Mouse (Mus musculus) kidney, embryonic 16.5 days (tissue): ENCODE results near the gene Selenbp1. TPM values are rescaled to one million over a fixed set of nuclear protein-coding genes. Genes with fewer than 3 reads are reported as not detected.

ENCODE experiments used
- ATAC-seq: fragments of 200-750 bp; cut with Nextera tagmentation; 2 replicates; pipeline ENCODE4 v1.8.0; 2017; ENCODE audit warnings: moderate TSS enrichment; ENCODE audit not compliant: low FRiP score, low TSS enrichment
- H3K27ac ChIP-seq: fragments of 300-500 bp; sonication (generic); 2 replicates; pipeline ENCODE4 v1.5.1; 2014; ENCODE audit warnings: low read length
- H3K27me3 ChIP-seq: fragments of 300-500 bp; sonication (generic); 2 replicates; pipeline ENCODE4 v1.6.1; 2014; ENCODE audit warnings: low read length, control low read depth, mixed read lengths; ENCODE audit not compliant: insufficient read depth
- H3K36me3 ChIP-seq: fragments of 300-500 bp; sonication (generic); 2 replicates; pipeline ENCODE4 v1.6.1; 2014; ENCODE audit warnings: low read length, control low read depth, mixed read lengths; ENCODE audit not compliant: insufficient read depth
- H3K4me1 ChIP-seq: fragments of 300-500 bp; sonication (generic); 2 replicates; pipeline ENCODE4 v1.6.1; 2014; ENCODE audit warnings: low read length, control low read depth, mixed read lengths; ENCODE audit not compliant: insufficient read depth
- H3K4me2 ChIP-seq: fragments of 300-500 bp; sonication (generic); replicated peaks from 2 replicates; pipeline ENCODE4 v1.6.1; 2014; ENCODE audit warnings: low read depth, low read length
- H3K4me3 ChIP-seq: fragments of 300-500 bp; sonication (generic); 2 replicates; pipeline ENCODE4 v1.5.1; 2014; ENCODE audit warnings: mild to moderate bottlenecking, low read length
- H3K9ac ChIP-seq: fragments of 300-500 bp; sonication (generic); replicated peaks from 2 replicates; pipeline ENCODE4 v1.6.1; 2014; ENCODE audit warnings: low read length
- H3K9me3 ChIP-seq: fragments of 300-500 bp; sonication (generic); 2 replicates; pipeline ENCODE4 v1.6.1; 2016; ENCODE audit warnings: low read length, control low read depth
- WGBS: fragments of 180-500 bp; shearing (Covaris S2); extraction: QIAGEN DNeasy Blood & Tissue Kit; methylation state at CpG from one replicate; pipeline ENCODE4 v1.1.7; 2014; 5-methylcytosine and 5-hydroxymethylcytosine counted together
- polyA plus RNA-seq: library from polyadenylated mRNA; unstranded; fragments of >200 nt; fragmentation: Nextera tagmentation; extraction: Ambion mirVana; gene quantifications from 2 replicates; pipeline ENCODE4 v1.2.1, GENCODE M21; 2015

Selenbp1 gene
- polyA plus RNA-seq, 1 experiment from 2014 or later, result 105 TPM

DNA sequence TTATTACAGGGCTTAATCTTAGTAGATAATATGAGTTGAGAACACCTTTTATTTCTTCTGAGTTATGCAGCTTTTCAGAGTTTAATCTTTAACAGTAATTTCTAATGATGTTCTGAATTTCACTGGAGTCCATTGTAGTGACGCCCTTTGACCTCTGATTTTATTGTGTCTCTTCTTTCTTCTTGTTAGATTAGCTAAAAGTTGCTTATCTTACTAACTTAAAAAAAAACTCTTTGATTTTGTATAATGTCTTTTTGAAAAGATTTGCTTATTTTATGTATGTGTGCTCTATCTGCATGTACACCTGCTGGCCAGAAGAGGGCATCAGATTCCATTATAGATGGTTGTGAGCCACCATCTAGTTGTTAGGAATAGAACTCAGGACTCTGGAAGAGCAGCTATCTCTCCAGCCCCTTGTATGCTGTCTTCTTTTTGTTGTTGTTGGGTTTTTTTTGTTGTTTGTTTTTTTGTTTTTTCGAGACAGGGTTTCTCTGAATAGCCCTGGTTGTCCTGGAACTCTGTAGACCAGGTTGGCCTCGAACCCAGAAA lies 15.3 kb downstream of the Selenbp1 start:
- ATAC-seq, result no peak
- Histone ChIP-seq H3K36me3 (no peaks in the 10 kb centered on the region), H3K9ac (no peak overlapping the region), H3K27me3 (no peaks in the 10 kb centered on the region), H3K4me3 (no peak overlapping the region), H3K27ac (no peak overlapping the region), H3K4me2 (no peak overlapping the region), H3K9me3 (no peaks in the 10 kb centered on the region), H3K4me1 (peaks cover 10% of the 10 kb centered on the region)
- WGBS, result 78% methylated on average over 3 of the region's 3 CpGs

DNA sequence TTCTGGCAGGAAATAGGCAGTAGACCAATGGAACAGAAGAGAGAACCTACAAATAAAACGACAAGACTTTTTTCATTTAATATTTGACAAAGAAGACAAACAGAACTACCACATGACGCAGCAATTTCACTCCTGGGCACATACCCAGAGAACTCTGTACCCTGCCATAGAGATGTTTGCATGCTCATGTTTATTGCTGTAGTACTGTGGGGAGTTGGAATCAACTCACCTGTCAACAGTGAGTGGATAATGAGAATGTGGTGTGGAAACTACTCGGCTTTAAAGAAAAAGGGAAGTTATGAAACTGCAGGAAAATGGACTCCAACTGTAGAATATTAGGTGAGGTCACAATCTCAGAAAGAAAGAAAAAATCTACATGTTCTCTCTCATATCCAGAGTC lies 16.8 kb downstream of the Selenbp1 start:
- no peak overlapping the region for H3K9ac ChIP-seq
- 80% methylated on average over 3 of the region's 3 CpGs for WGBS
- H3K9me3 ChIP-seq, result no peaks in the 10 kb centered on the region
- no peak overlapping the region for H3K4me3 ChIP-seq
- H3K4me1 ChIP-seq, result peaks cover 14% of the 10 kb centered on the region
- no peak for ATAC-seq
- no peaks in the 10 kb centered on the region for H3K27me3 ChIP-seq
- H3K27ac ChIP-seq, result no peak overlapping the region
- no peak overlapping the region for H3K4me2 ChIP-seq
- no peaks in the 10 kb centered on the region for H3K36me3 ChIP-seq

DNA sequence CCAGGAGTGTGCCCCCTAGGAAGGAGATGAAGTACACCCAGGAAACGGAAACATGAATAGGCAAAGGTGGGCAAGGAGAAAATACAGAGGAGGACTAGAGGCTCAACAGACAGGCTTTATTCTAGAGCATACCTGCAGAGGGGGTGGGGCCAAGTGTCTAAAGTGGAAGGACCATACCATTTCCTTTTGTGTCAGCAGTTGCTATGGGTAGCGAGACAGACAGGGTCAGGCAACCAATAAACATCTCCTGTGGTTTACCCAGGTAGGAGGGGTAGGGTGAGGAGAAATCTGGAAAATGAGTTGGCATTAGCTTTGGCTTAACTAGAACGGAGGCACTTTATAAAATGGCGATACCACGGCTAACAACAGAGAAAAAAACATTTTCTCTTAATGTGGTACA lies 19.9 kb downstream of the Selenbp1 start:
- 65% methylated on average over 5 of the region's 5 CpGs for WGBS
- H3K27me3 ChIP-seq, result no peaks in the 10 kb centered on the region
- H3K4me3 ChIP-seq, result peak overlapping the region; percentile 93
- H3K27ac ChIP-seq, result peak overlapping the region; percentile 95; the same call in 1 of the 2 replicates
- no peaks in the 10 kb centered on the region for H3K9me3 ChIP-seq
- peaks cover 24% of the 10 kb centered on the region for H3K36me3 ChIP-seq
- peaks cover 23% of the 10 kb centered on the region for H3K4me1 ChIP-seq
- peak overlapping the region; percentile 67 for H3K4me2 ChIP-seq
- peak overlapping the region; percentile 31; the same call in 1 of the 2 replicates for H3K9ac ChIP-seq
- ATAC-seq, result peak; percentile 52; the same call in 1 of the 2 replicates

DNA sequence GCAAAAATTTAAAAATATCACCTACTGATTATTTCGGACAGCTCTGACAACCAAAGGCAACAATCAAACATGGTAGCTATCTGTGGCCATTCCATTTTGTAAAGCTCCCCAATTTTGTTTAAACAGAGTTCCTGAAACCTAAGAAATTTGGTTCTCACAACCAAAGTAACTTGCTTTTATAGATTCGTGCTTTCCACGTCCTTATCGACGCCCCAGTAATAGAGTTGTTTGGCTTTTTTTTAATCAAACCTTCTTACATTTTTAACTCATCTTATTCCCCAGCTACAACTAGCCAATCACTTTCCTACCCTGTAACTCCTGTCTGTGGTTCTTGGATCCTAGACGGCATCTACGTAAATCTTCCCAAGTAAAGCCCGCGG lies 20.5 kb downstream of the Selenbp1 start:
- ATAC-seq, result no peak
- Histone ChIP-seq H3K27me3 (no peaks in the 10 kb centered on the region), H3K9me3 (no peaks in the 10 kb centered on the region), H3K9ac (peak overlapping the region; percentile 94), H3K4me3 (peak overlapping the region; percentile 93), H3K36me3 (peaks cover 30% of the 10 kb centered on the region), H3K4me1 (peaks cover 23% of the 10 kb centered on the region), H3K4me2 (peak overlapping the region; percentile 67), H3K27ac (peak overlapping the region; percentile 95)
- WGBS, result 10% methylated on average over 9 of the region's 9 CpGs

DNA sequence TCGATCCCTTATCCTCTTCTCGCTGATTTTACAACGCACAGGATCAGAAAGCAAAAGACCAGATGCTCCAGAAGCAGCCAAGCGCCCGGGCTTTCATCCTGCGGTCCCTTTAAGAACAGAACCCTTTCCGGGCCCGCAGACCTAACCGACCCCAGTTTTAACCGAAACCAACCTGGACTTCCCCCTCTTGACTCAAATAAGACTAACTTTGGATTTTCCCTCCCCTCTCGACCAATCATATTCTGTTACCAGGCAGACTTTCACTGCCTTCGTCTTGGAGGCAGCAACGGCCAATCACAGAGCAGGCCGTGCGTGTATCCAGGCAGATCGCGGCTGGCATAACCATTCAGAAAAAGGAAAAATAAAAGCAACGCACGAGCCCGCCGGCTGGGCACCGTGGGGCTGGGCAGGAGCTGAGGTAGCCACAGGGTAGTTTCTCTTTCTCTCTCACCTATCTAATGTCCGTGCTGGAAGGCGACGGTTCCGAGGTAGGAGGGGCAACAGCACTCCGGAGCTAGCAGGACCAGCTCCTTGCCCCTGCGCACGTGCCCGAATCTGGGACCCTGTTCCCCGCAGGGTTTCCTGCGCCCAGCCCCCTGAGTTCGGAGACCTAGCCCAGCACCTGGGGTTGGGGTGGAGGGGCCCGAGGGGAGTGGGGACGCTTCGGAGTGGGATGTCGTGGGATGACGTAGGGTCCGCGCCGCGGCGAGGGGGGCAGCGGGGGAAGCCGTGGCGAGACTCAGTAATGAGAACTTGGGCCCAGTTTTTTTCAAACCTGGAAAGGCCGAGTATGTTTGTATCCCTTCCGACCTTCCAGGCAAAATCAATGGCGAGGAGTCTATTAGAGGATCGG lies 21.1 kb downstream of the Selenbp1 start, which contains the start of gene Rfx5:
Rfx5 (plus strand) TSS at position 312 of the 853 bp plus-strand sequence.
- Histone ChIP-seq H3K4me3 (peak within 1 kb of the TSS; percentile 93), H3K4me1 (peaks cover 23% of the 10 kb centered on the region), H3K9me3 (no peaks in the 10 kb centered on the region), H3K4me2 (peak within 1 kb of the TSS; percentile 67), H3K27me3 (no peaks in the 10 kb centered on the region), H3K36me3 (peaks cover 36% of the 10 kb centered on the region), H3K9ac (peak within 1 kb of the TSS; percentile 94), H3K27ac (peak within 1 kb of the TSS; percentile 95)
- under 1% methylated on average over 50 of the region's 50 CpGs for WGBS
- peak; percentile 98 for ATAC-seq

DNA sequence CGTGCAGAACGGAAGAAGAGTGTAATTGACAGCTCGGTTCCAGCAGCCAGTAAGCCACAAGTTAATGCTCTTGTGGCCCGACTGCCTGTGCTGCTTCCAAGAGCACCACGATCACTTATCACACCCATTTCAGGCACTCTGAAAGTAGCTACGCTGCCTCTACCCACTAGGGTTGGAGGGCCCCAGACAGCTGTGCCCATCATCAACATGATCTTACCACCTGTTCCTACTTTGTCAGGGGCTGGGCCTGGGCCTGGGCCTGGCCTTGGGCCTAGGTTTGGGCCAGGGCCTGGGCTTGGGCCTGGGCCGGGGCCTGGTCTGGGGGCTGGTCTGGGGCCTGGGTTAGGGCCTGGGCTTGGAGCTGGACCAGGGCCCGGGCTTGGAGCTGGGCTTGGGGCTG lies 25.4 kb downstream of the Selenbp1 start:
- no peaks in the 10 kb centered on the region for H3K27me3 ChIP-seq
- H3K27ac ChIP-seq, result no peak overlapping the region
- 89% methylated on average over 8 of the region's 8 CpGs for WGBS
- H3K9me3 ChIP-seq, result no peaks in the 10 kb centered on the region
- ATAC-seq, result no peak
- H3K4me1 ChIP-seq, result peaks cover 12% of the 10 kb centered on the region
- no peak overlapping the region for H3K4me2 ChIP-seq
- no peak overlapping the region for H3K4me3 ChIP-seq
- no peak overlapping the region for H3K9ac ChIP-seq
- H3K36me3 ChIP-seq, result peaks cover 39% of the 10 kb centered on the region

DNA sequence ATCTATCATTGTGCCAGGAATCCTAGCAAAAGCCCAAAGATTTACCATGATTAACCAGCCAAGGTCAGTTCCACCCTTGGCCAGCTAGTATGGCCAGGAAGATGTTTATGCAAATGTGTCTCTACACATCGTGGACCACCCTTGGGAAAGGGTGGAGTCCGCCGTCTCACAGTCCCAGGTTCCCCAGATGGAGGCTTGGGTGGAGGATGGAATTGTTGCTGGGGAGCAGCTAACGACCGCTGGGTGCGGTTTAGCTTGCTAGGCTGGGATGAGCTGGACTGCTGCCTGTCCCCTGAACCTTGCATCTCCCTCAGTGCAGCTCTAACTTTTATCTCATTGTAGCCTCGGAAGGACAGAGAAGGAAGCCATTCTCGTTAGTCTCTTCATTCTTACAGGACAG lies 27.0 kb downstream of the Selenbp1 start:
- H3K4me2 ChIP-seq, result no peak overlapping the region
- WGBS, result 46% methylated on average over 8 of the region's 8 CpGs
- H3K27me3 ChIP-seq, result no peaks in the 10 kb centered on the region
- H3K36me3 ChIP-seq, result peaks cover 39% of the 10 kb centered on the region
- no peak overlapping the region for H3K4me3 ChIP-seq
- no peak overlapping the region for H3K27ac ChIP-seq
- no peak for ATAC-seq
- H3K4me1 ChIP-seq, result peaks cover 7% of the 10 kb centered on the region
- no peak overlapping the region for H3K9ac ChIP-seq
- no peaks in the 10 kb centered on the region for H3K9me3 ChIP-seq

DNA sequence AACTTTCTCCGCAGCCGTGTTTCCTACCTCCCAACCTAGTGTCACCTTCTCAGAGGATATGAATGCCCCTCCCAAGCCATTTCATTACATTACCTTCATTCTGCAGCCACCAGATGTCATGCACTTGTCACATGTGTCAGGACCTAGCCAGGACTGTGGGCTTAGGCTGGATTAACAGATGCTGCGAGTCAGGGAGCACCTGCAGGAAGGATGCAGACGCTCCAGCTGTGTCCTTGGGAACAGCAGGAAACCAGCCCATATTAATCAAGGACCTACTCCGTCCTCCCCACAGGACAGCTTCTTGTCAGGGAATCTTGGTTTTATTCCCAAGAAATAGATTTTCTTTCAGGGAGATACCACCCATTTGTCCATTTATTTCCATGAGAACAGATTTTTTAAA lies 27.5 kb downstream of the Selenbp1 start:
- no peak for ATAC-seq
- Histone ChIP-seq H3K36me3 (peaks cover 39% of the 10 kb centered on the region), H3K4me1 (peaks cover 3% of the 10 kb centered on the region), H3K27ac (no peak overlapping the region), H3K4me2 (no peak overlapping the region), H3K4me3 (no peak overlapping the region), H3K9me3 (no peaks in the 10 kb centered on the region), H3K27me3 (no peaks in the 10 kb centered on the region), H3K9ac (no peak overlapping the region)
- 51% methylated on average over 5 of the region's 5 CpGs for WGBS

DNA sequence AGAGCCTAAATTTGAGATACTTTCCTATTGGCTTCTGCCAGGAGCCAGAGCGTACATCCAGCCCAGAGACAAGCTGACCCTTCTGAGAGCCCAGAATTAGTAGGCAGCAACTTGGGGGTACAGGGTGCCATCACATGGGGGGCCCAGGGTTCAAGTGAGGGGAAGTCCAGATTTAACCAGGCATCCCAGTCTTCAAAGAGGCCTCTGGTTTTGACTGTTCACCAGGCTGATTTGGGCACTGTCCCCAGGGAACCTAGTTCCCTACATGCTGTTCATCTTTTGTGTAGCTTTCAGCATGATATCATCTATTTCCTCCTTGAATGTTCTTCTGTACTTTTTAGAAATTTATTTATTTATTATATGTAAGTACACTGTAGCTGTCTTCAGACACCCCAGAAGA lies 32.1 kb downstream of the Selenbp1 start:
- ATAC-seq, result no peak
- H3K36me3 ChIP-seq, result no peaks in the 10 kb centered on the region
- H3K27ac ChIP-seq, result no peak overlapping the region
- H3K4me2 ChIP-seq, result no peak overlapping the region
- no peaks in the 10 kb centered on the region for H3K27me3 ChIP-seq
- H3K4me1 ChIP-seq, result no peaks in the 10 kb centered on the region
- no peak overlapping the region for H3K4me3 ChIP-seq
- no peak overlapping the region for H3K9ac ChIP-seq
- WGBS, result 94% methylated on average over 1 of the region's 1 CpGs
- H3K9me3 ChIP-seq, result no peaks in the 10 kb centered on the region

DNA sequence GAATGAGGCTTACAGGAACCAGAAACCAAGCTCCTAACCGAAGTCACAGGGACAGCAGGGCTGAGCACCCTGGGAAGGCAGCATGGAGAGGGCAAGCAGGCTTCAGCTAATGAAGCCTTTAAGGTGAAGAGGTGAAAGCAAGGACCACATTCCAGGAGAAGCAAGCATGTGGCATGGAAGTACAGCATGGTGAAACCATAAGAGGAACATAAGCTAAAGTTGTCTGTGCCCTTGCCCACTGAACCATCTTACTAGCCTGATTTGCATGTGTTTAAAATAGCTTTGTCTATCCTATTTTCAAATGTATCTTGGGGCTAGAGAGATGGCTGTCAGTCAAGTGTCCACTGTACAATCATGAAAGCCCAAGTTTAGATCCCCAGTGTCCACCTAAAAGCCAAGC lies 33.0 kb downstream of the Selenbp1 start:
- Histone ChIP-seq H3K9me3 (no peaks in the 10 kb centered on the region), H3K4me1 (no peaks in the 10 kb centered on the region), H3K27ac (no peak overlapping the region), H3K9ac (no peak overlapping the region), H3K4me2 (no peak overlapping the region), H3K27me3 (no peaks in the 10 kb centered on the region), H3K36me3 (no peaks in the 10 kb centered on the region), H3K4me3 (no peak overlapping the region)
- ATAC-seq, result no peak
- 52% methylated on average over 1 of the region's 1 CpGs for WGBS
